Mouse (Mus musculus) layer of hippocampus, adult 2 months (tissue): ENCODE measurements around the gene Pcyt2. TPM values are rescaled to one million over a fixed set of nuclear protein-coding genes. Genes with fewer than 3 reads are reported as not detected.

Source experiments
- DNase-seq, 2 experiments: peaks; one replicate each; pipeline ENCODE4 v3.0.0; 2022; ENCODE audit warnings: low spot score in 2 of 2
- H3K27ac ChIP-seq: fragments of 200-600 bp; 2 replicates; pipeline ENCODE4 v1.8.1; 2022
- H3K4me3 ChIP-seq: fragments of 200-600 bp; 2 replicates; pipeline ENCODE4 v1.8.1; 2022; ENCODE audit warnings: mild to moderate bottlenecking
- CTCF ChIP-seq: fragments of 200-600 bp; conservative IDR thresholded peaks from 2 replicates; pipeline ENCODE4 v1.8.1; 2022; ENCODE audit warnings: antibody characterized with exemption, mild to moderate bottlenecking, moderate library complexity
- total RNA-seq, 2 experiments: library from RNA; stranded (reverse); gene quantifications; 2 replicates each; pipeline ENCODE4 v1.2.3; 2021

Gene Pcyt2
- total RNA-seq, 2 experiments from 2014 or later, result 128 to 142 TPM

GRCm38 (mm10) chr11:120620195-120620594 is 2.5 kb upstream of the Pcyt2 start:
- Histone ChIP-seq H3K4me3 (no peak overlapping the region), H3K27ac (no peak overlapping the region)
- no peak for TF ChIP-seq CTCF
- no peak for DNase-seq

- H3K4me3 ChIP-seq, result no peak overlapping the region
- no peak overlapping the region for H3K27ac ChIP-seq
- no peak for TF ChIP-seq CTCF
- no peak for DNase-seq
Measured at GRCm38 (mm10) chr11:120618619-120619535, 1.1 kb upstream of the Pcyt2 start.

GRCm38 (mm10) chr11:120616617-120617294 is 980 bp downstream of the Pcyt2 start:
- no peak for DNase-seq
- TF ChIP-seq CTCF, result no peak
- Histone ChIP-seq H3K27ac (peak overlapping the region; percentile 94), H3K4me3 (peak overlapping the region; percentile 78)

- no peak for TF ChIP-seq CTCF
- Histone ChIP-seq H3K4me3 (no peak overlapping the region), H3K27ac (peak overlapping the region; percentile 61; the same call in 1 of the 2 replicates)
- DNase-seq, result no peak
Measured at GRCm38 (mm10) chr11:120615606-120616203, 2.0 kb downstream of the Pcyt2 start.

- Histone ChIP-seq H3K27ac (0 out of 2 replicates have a peak overlapping the region, but pooled peaks have one; percentile 61), H3K4me3 (no peak overlapping the region)
- DNase-seq, result no peak
- TF ChIP-seq CTCF, result no peak
Measured at GRCm38 (mm10) chr11:120615167-120615566, 2.6 kb downstream of the Pcyt2 start.

GRCm38 (mm10) chr11:120613976-120614375 is 3.8 kb downstream of the Pcyt2 start:
- Histone ChIP-seq H3K4me3 (no peak overlapping the region), H3K27ac (no peak overlapping the region)
- no peak for TF ChIP-seq CTCF
- DNase-seq, result no peak

GRCm38 (mm10) chr11:120613481-120613972 is 4.2 kb downstream of the Pcyt2 start:
- no peak for DNase-seq
- H3K4me3 ChIP-seq, result no peak overlapping the region
- H3K27ac ChIP-seq, result no peak overlapping the region
- TF ChIP-seq CTCF, result no peak

- DNase-seq, result peak; percentile 58 to 76
- H3K27ac ChIP-seq, result no peak overlapping the region
- TF ChIP-seq CTCF, result peak; percentile 90
- H3K4me3 ChIP-seq, result no peak overlapping the region
Measured at GRCm38 (mm10) chr11:120612763-120613162, 5.0 kb downstream of the Pcyt2 start.

GRCm38 (mm10) chr11:120610477-120611046 is 7.2 kb downstream of the Pcyt2 start:
- H3K27ac ChIP-seq, result no peak overlapping the region
- no peak overlapping the region for H3K4me3 ChIP-seq
- TF ChIP-seq CTCF, result no peak
- DNase-seq, result no peak

GRCm38 (mm10) chr11:120609250-120609649 is 8.5 kb downstream of the Pcyt2 start:
- Histone ChIP-seq H3K27ac (no peak overlapping the region), H3K4me3 (no peak overlapping the region)
- no peak for DNase-seq
- TF ChIP-seq CTCF, result no peak

GRCm38 (mm10) chr11:120608241-120609034 is 9.3 kb downstream of the Pcyt2 start, which contains the start of gene Npb:
Gene Npb (plus strand): TSS chr11:120608477.
- H3K27ac ChIP-seq, result no peak within 1 kb of the TSS
- TF ChIP-seq CTCF, result no peak
- no peak within 1 kb of the TSS; the same call in 1 of the 2 replicates for H3K4me3 ChIP-seq
- no peak for DNase-seq

- DNase-seq, result no peak
- H3K4me3 ChIP-seq, result no peak overlapping the region
- H3K27ac ChIP-seq, result no peak overlapping the region
- no peak for TF ChIP-seq CTCF
Measured at GRCm38 (mm10) chr11:120606764-120607163, 11.0 kb downstream of the Pcyt2 start.
